Comparison of ENCODE assay signal across 9 mouse cellular contexts in the genomic region with DNA sequence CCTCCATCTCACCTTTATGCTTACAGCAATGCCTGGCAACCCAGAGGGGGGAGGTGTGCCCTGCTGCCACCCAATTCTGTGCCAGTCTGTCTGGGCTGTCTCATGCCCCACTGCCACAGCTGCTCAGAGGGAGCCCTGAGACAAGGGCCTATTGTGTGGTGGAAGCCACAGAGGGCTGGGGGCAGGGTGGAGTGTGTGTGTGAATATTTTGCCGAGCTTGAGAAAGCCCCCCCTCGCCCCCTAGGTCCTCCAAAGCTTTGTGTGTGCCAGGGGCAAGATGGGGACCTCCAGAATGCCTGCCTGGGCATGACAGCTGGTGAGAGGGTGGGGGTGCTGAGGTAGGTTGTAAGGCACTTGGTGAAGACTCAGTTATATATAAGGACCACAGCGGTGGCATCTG. TPM values are rescaled to one million over a fixed set of nuclear protein-coding genes. Genes with fewer than 3 reads are reported as not detected.
DNase-seq lines count a peak whose midpoint lies in the region; ATAC-seq lines count a peak whose summit lies in the region.
"Had no signal": no experiment of that assay in that cellular context is flagged by ENCODE, and none has a peak within 500 bp of the region (broad histone marks: within the 10 kb centered on the region; RNA-seq: fewer than 3 reads in every experiment).

No protein-coding gene starts in this region.

- DNase-seq in cerebellum, adult 9-10 months: peak; percentile 57
- DNase-seq in cerebellum, adult 8-10 months: no peak
- no peak for DNase-seq in liver, embryonic 11.5 days (ENCODE audit: low spot score)
- DNase-seq in liver: no peak
- peak; percentile 69 for DNase-seq in midbrain, embryonic 14.5 days
- DNase-seq in frontal cortex, postnatal 10 days (ENCODE audit: low spot score in 2 of 2): no peak

- peak overlapping the region; percentile 99 for H3K27ac ChIP-seq in liver, embryonic 11.5 days (ENCODE audit: low read depth, low read length)
- H3K27ac ChIP-seq in hindbrain, embryonic 13.5 days: peak overlapping the region; percentile 90
- peak overlapping the region; percentile 78 for H3K27ac ChIP-seq in midbrain, embryonic 14.5 days (replicated peaks; ENCODE audit: low read depth, low read length)

- H3K9me3 ChIP-seq in liver, embryonic 11.5 days (ENCODE audit: control insufficient read depth, low read length): no peaks in the 10 kb centered on the region
- no peaks in the 10 kb centered on the region for H3K9me3 ChIP-seq in hindbrain, embryonic 13.5 days
- no peaks in the 10 kb centered on the region for H3K9me3 ChIP-seq in midbrain, embryonic 14.5 days (ENCODE audit: control insufficient read depth, low read length)

- H3K4me1 ChIP-seq in liver, embryonic 11.5 days (replicated peaks; ENCODE audit: control insufficient read depth, insufficient read depth, low read length): peaks cover 94% of the 10 kb centered on the region
- H3K4me1 ChIP-seq in hindbrain, embryonic 13.5 days (replicated peaks): peaks cover 95% of the 10 kb centered on the region
- peaks cover 58% of the 10 kb centered on the region for H3K4me1 ChIP-seq in midbrain, embryonic 14.5 days (ENCODE audit: control insufficient read depth, insufficient read depth, low read length)

- H3K4me2 ChIP-seq in liver, embryonic 11.5 days: peak overlapping the region; percentile 24; the same call in 1 of the 2 replicates
- 0 out of 2 replicates have a peak overlapping the region, but pooled peaks have one; percentile 1 for H3K4me2 ChIP-seq in hindbrain, embryonic 13.5 days
- H3K4me2 ChIP-seq in midbrain, embryonic 14.5 days (ENCODE audit: low read length): no peak overlapping the region

- H3K27me3 ChIP-seq in liver, embryonic 11.5 days (replicated peaks; ENCODE audit: control insufficient read depth, insufficient read depth, low read length): peaks cover 8% of the 10 kb centered on the region
- H3K27me3 ChIP-seq in hindbrain, embryonic 13.5 days: peaks cover 47% of the 10 kb centered on the region
- no peaks in the 10 kb centered on the region for H3K27me3 ChIP-seq in midbrain, embryonic 14.5 days (ENCODE audit: control insufficient read depth, insufficient read depth, low read length)
- H3K27me3 ChIP-seq: Patski had no signal

- no peak for ATAC-seq in liver, embryonic 11.5 days (replicated peaks; ENCODE audit: low FRiP score)
- ATAC-seq in hindbrain, embryonic 13.5 days (ENCODE audit: low FRiP score): peak; percentile 68
- peak; percentile 74 for ATAC-seq in midbrain, embryonic 14.5 days (ENCODE audit: low FRiP score, low TSS enrichment)
- no peak for ATAC-seq in megakaryocyte progenitor cell, adult 5-6 weeks (replicated peaks; ENCODE audit: poor library complexity)
- ATAC-seq: Patski had no signal

- H3K36me3 ChIP-seq in liver, embryonic 11.5 days (ENCODE audit: control insufficient read depth, insufficient read depth, low read length): no peaks in the 10 kb centered on the region; the same call in 1 of the 2 replicates
- H3K36me3 ChIP-seq in hindbrain, embryonic 13.5 days: peaks cover 12% of the 10 kb centered on the region; the same call in 1 of the 2 replicates
- no peaks in the 10 kb centered on the region for H3K36me3 ChIP-seq in midbrain, embryonic 14.5 days (ENCODE audit: control insufficient read depth, insufficient read depth, low read length)

- peak overlapping the region; percentile 47; the same call in 1 of the 2 replicates for H3K9ac ChIP-seq in liver, embryonic 11.5 days (ENCODE audit: low read depth, low read length)
- no peak overlapping the region for H3K9ac ChIP-seq in hindbrain, embryonic 13.5 days
- H3K9ac ChIP-seq in midbrain, embryonic 14.5 days (replicated peaks; ENCODE audit: low read length): no peak overlapping the region

- no peak overlapping the region for H3K4me3 ChIP-seq in liver, embryonic 11.5 days (ENCODE audit: low read depth, low read length)
- H3K4me3 ChIP-seq in hindbrain, embryonic 13.5 days: no peak overlapping the region
- H3K4me3 ChIP-seq in midbrain, embryonic 14.5 days (replicated peaks; ENCODE audit: low read depth, low read length): no peak overlapping the region

- WGBS in liver, embryonic 11.5 days: 81% methylated on average over 3 of the region's 3 CpGs
- WGBS in hindbrain, embryonic 13.5 days: 48% methylated on average over 3 of the region's 3 CpGs
- WGBS in midbrain, embryonic 14.5 days: 49% methylated on average over 3 of the region's 3 CpGs

RNA-seq across cellular contexts. Expression of a gene that starts 5.7 kb away (rescaled TPM):
- 11.8 and 12.3 TPM in 2 replicates for polyA plus RNA-seq in liver, embryonic 11.5 days (2014; fragmentation: Nextera tagmentation; extraction: Ambion mirVana)
- 1.0 and 2.3 TPM in 2 replicates for polyA plus RNA-seq in hindbrain, embryonic 13.5 days (2015; fragmentation: Nextera tagmentation; extraction: Ambion mirVana)
- 0.67 and 0.91 TPM in 2 replicates for polyA plus RNA-seq in midbrain, embryonic 14.5 days (2014; fragmentation: Nextera tagmentation; extraction: Ambion mirVana)
- 12.2 and 15.2 TPM in 2 replicates for total RNA-seq in megakaryocyte progenitor cell, adult 5-6 weeks (2015)
- 3.7 and 8.5 TPM in 2 replicates for total RNA-seq in megakaryocyte progenitor cell, adult 5-6 weeks (2017)

RNA-seq across cellular contexts. Expression of a gene that starts 27.2 kb away (rescaled TPM):
- 67.9 and 68.6 TPM in 2 replicates for polyA plus RNA-seq in liver, embryonic 11.5 days (2014; fragmentation: Nextera tagmentation; extraction: Ambion mirVana)
- 3.9 and 4.2 TPM in 2 replicates for polyA plus RNA-seq in hindbrain, embryonic 13.5 days (2015; fragmentation: Nextera tagmentation; extraction: Ambion mirVana)
- 1.5 and 3.8 TPM in 2 replicates for polyA plus RNA-seq in midbrain, embryonic 14.5 days (2014; fragmentation: Nextera tagmentation; extraction: Ambion mirVana)
- 56.3 and 72.0 TPM in 2 replicates for total RNA-seq in megakaryocyte progenitor cell, adult 5-6 weeks (2015)
- 58.0 and 65.6 TPM in 2 replicates for total RNA-seq in megakaryocyte progenitor cell, adult 5-6 weeks (2017)

RNA-seq across cellular contexts. Expression of a gene that starts 40.8 kb away (rescaled TPM):
- polyA plus RNA-seq in liver, embryonic 11.5 days (2014; fragmentation: Nextera tagmentation; extraction: Ambion mirVana): 23.0 and 25.2 TPM in 2 replicates
- polyA plus RNA-seq in hindbrain, embryonic 13.5 days (2015; fragmentation: Nextera tagmentation; extraction: Ambion mirVana): 13.7 and 14.4 TPM in 2 replicates
- 19.1 and 20.2 TPM in 2 replicates for polyA plus RNA-seq in midbrain, embryonic 14.5 days (2014; fragmentation: Nextera tagmentation; extraction: Ambion mirVana)
- total RNA-seq in megakaryocyte progenitor cell, adult 5-6 weeks (2015): 71.6 and 77.1 TPM in 2 replicates
- total RNA-seq in megakaryocyte progenitor cell, adult 5-6 weeks (2017): 50.9 and 53.5 TPM in 2 replicates

RNA-seq across cellular contexts. Expression of a gene that starts 42.4 kb away (rescaled TPM):
- polyA plus RNA-seq in liver, embryonic 11.5 days (2014; fragmentation: Nextera tagmentation; extraction: Ambion mirVana): 94.1 and 95.6 TPM in 2 replicates
- 51.9 and 60.3 TPM in 2 replicates for polyA plus RNA-seq in hindbrain, embryonic 13.5 days (2015; fragmentation: Nextera tagmentation; extraction: Ambion mirVana)
- polyA plus RNA-seq in midbrain, embryonic 14.5 days (2014; fragmentation: Nextera tagmentation; extraction: Ambion mirVana): 56.9 and 59.6 TPM in 2 replicates
- total RNA-seq in megakaryocyte progenitor cell, adult 5-6 weeks (2015): 56.0 and 64.4 TPM in 2 replicates
- 82.2 and 84.4 TPM in 2 replicates for total RNA-seq in megakaryocyte progenitor cell, adult 5-6 weeks (2017)

Comparison
In these comparisons a context has a peak if more than half of its experiments do, and no peak if none do; other contexts are left out.
1. DNase-seq: peak in cerebellum, adult 9-10 months (single experiment) and midbrain, embryonic 14.5 days (single experiment); none in cerebellum, adult 8-10 months (single experiment), liver, embryonic 11.5 days (single experiment), liver (single experiment) and frontal cortex, postnatal 10 days (0 of 2).
2. ATAC-seq: peak in hindbrain, embryonic 13.5 days (single experiment) and midbrain, embryonic 14.5 days (single experiment); none in liver, embryonic 11.5 days (single experiment) and megakaryocyte progenitor cell, adult 5-6 weeks (single experiment).
3. RNA of a gene that starts 27.2 kb away (polyA plus RNA-seq): 67.9 to 68.6 TPM in liver, embryonic 11.5 days; 3.9 to 4.2 TPM in hindbrain, embryonic 13.5 days and 1.5 to 3.8 TPM in midbrain, embryonic 14.5 days; every median in the first group is over 10 times any median in the second.
4. Peak in every context shown above with its lines, with median percentiles within 50 percentile points of each other: H3K27ac ChIP-seq.